Mouse (Mus musculus) urinary bladder, postnatal 25 days (tissue): ENCODE results near the gene Olfr402.
"Not testable (repeated sequence)": the region's sequence is repeated elsewhere in the genome, so short reads cannot be mapped to it uniquely, and the experiment has no call there.

Source experiments
- DNase-seq: peaks from one replicate; pipeline ENCODE4 v3.0.0; 2022; ENCODE audit warnings: low spot score

The Olfr402 gene

GRCm38 (mm10) chr11:74153229-74153628, at the start of gene Olfr402:
Gene Olfr402, plus strand, starts transcription at chr11:74153529.
- no peak for DNase-seq

GRCm38 (mm10) chr11:74105066-74105465, 48.3 kb upstream of the Olfr402 start:
- DNase-seq = no peak

DNA sequence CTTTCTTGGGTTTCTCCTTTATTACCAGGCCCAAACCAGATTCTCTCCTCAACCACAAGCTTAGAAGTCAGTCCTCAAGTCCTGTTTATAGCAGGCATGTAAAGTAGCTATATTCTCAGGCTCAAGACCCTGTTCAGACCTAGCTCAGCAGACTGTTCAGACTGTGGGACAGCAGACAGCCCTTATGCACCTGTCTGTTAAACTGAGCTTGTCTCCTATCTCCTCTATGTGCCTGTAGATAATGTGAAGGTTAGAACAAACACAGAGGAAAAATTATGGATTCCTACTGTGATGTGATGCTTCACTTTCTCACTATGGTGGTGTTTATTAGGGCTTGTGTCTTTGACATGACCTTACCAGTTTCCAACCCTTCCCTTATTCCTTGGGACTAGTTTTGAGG, 39.9 kb upstream of the Olfr402 start, which contains the start of gene Olfr401:
TSS of gene Olfr401 (plus strand) at position 301 of the 400 bp plus-strand sequence.
- no peak for DNase-seq

- not testable (repeated sequence) for DNase-seq
Measured at GRCm38 (mm10) chr11:74140001-74140400, 13.3 kb upstream of the Olfr402 start.

- no peak for DNase-seq
Measured at GRCm38 (mm10) chr11:74145866-74146265, 7.5 kb upstream of the Olfr402 start.

DNA sequence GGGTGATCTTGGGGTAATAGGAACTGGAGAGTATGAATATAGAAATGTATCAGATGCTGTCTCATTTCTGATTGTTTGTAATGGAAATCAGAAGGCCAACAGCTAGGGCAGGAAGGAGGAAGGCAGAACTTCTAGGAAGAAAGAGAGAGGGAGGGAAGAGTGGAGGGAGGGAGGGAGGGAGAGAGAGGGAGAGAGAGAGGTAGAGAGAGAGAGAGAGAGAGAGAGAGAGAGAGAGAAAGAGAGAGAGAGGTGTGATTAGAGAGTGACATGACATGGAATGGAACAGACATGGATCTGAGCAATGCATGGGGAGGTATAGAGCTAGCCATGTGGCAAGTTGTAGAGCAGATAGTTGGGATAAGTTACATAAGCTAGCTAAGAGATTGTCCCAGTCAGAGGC, 15.4 kb downstream of the Olfr402 start:
- DNase-seq = no peak

DNA sequence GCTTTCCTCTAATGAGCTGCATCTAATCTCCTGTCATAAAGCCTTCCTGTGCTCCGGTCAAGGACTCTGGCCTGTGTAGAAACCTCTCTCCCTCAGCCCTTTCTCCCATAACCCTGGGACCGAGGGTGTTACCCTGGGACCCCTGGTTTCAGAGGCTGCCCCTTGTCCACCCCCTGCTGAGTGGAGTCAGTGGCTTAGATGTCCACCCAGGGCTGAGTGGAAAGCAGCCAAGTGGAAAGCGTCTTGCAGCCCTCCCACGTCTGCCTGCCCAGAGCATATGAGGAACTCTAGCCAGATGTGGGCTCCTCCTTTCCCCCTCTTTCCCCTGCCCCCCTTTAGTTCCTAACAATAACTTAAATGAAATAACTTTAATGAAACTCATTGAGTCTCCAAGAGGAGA, 29.8 kb downstream of the Olfr402 start:
- DNase-seq = no peak

DNA sequence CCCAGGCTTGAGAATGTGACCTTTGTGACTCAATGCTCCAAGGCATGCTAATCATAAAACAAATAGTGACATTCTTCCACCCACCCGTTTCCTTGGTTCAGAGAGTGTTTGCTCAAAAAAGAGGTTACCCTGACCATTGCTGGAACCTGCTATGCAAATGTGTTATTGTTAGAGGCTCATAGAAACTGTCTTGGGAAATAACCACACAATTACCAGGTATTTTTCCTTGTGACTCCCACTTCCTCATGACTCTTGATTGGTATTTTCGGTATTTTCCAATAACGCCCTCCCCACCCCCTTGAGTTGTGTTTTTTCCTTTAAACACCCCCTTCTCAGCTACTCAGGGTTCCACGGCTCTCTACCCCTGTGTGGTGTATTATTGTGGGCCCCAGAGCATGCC, 30.4 kb downstream of the Olfr402 start:
- no peak for DNase-seq

DNA sequence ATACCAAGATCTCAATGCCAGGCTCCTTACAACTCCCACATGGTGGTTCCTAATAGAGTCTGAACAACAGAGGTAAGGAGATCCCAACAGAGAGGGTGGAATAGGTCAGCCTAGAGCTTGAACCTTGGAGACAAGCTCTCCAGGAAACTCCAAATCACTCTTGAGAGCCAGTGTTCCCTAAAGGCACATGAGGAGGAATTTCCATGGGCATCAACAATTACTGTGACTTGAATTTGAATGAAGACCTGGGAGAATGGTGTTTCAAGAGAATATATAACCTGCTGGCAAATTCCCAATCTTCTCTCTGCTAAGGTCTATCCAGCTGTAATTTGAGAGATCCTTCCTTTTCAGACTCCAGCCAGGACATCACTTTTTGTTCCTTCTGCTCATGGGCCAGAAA, 32.6 kb downstream of the Olfr402 start, which contains the start of gene Olfr403:
TSS of gene Olfr403 (plus strand) at position 301 of the 400 bp plus-strand sequence.
- DNase-seq = no peak
